Mouse (Mus musculus) gastrocnemius, postnatal 4 days (tissue): ENCODE results near the gene Tnfaip3. TPM values are rescaled to one million over a fixed set of nuclear protein-coding genes. Genes with fewer than 3 reads are reported as not detected.

Experiments
- DNase-seq, 2 experiments: peaks; one replicate each; pipeline ENCODE4 v3.0.0; 2021 to 2022; ENCODE audit warnings: low spot score in 2 of 2, mixed read lengths in 2 of 2
- long read RNA-seq, 2 experiments: library from polyadenylated mRNA; stranded (forward); transcript quantifications; one replicate each; pipeline ENCODE4 v2.0.0; 2021
- total RNA-seq, 2 experiments: library from RNA; stranded (reverse); gene quantifications; 2 replicates each; pipeline ENCODE4 v1.2.3; 2021

The Tnfaip3 gene
- total RNA-seq: 1 to 10 TPM; 9.5 to 9.7 TPM
- long read RNA-seq, experiment 1, full-length matches to known transcripts: 5 of 6 reads
- long read RNA-seq, experiment 1, partial matches to known transcripts: 0 of 6 reads
- long read RNA-seq, experiment 1, other reads (novel, unspliced or antisense): 1 of 6 reads
- long read RNA-seq, experiment 2, full-length matches to known transcripts: 9 of 9 reads
- long read RNA-seq, experiment 2, partial matches to known transcripts: 0 of 9 reads
- long read RNA-seq, experiment 2, other reads (novel, unspliced or antisense): 0 of 9 reads

GRCm38 (mm10) chr10:19015257-19015862 lies at the start of gene Tnfaip3:
Tnfaip3 (minus strand) TSS chr10:19015657.
- DNase-seq: peak; percentile 95 to 99

- DNase-seq: no peak
These were observed 49.5 kb upstream of the Tnfaip3 start for GRCm38 (mm10) chr10:19064651-19065601.

- DNase-seq: no peak
These were observed 48.2 kb upstream of the Tnfaip3 start for GRCm38 (mm10) chr10:19063670-19064069.

GRCm38 (mm10) chr10:19063208-19063607 lies 47.8 kb upstream of the Tnfaip3 start:
- no peak for DNase-seq

GRCm38 (mm10) chr10:19062098-19062905 lies 46.8 kb upstream of the Tnfaip3 start:
- DNase-seq: no peak

GRCm38 (mm10) chr10:19061201-19061600 lies 45.7 kb upstream of the Tnfaip3 start:
- DNase-seq: no peak

GRCm38 (mm10) chr10:19053524-19053923 lies 38.1 kb upstream of the Tnfaip3 start:
- no peak for DNase-seq

- DNase-seq: no peak
These were observed 30.5 kb upstream of the Tnfaip3 start for GRCm38 (mm10) chr10:19045986-19046385.

- no peak for DNase-seq
These were observed 29.5 kb upstream of the Tnfaip3 start for GRCm38 (mm10) chr10:19044765-19045516.

- DNase-seq: no peak
These were observed 28.2 kb upstream of the Tnfaip3 start for GRCm38 (mm10) chr10:19043529-19044262.

GRCm38 (mm10) chr10:19040147-19040546 lies 24.7 kb upstream of the Tnfaip3 start:
- DNase-seq: no peak

- no peak for DNase-seq
These were observed 19.3 kb upstream of the Tnfaip3 start for GRCm38 (mm10) chr10:19034764-19035163.

- no peak for DNase-seq
These were observed 18.2 kb upstream of the Tnfaip3 start for GRCm38 (mm10) chr10:19033696-19034095.

GRCm38 (mm10) chr10:19031875-19032274 lies 16.4 kb upstream of the Tnfaip3 start:
- DNase-seq: no peak

- DNase-seq: no peak
These were observed 15.2 kb upstream of the Tnfaip3 start for GRCm38 (mm10) chr10:19030628-19031027.

- no peak for DNase-seq
These were observed 11.3 kb upstream of the Tnfaip3 start for GRCm38 (mm10) chr10:19026710-19027109.

- DNase-seq: no peak
These were observed 8.9 kb upstream of the Tnfaip3 start for GRCm38 (mm10) chr10:19024353-19024752.

- DNase-seq: no peak
These were observed 8.3 kb upstream of the Tnfaip3 start for GRCm38 (mm10) chr10:19023622-19024326.

- DNase-seq: no peak
These were observed 6.8 kb upstream of the Tnfaip3 start for GRCm38 (mm10) chr10:19022272-19022671.
